In genomic region chr8:85299434-85300077, GRCm38 (mm10) we compare ENCODE assay signal across 8 mouse cellular contexts. TPM values are rescaled to one million over a fixed set of nuclear protein-coding genes. Genes with fewer than 3 reads are reported as not detected.
DNase-seq lines count a peak whose midpoint lies in the region; ATAC-seq lines count a peak whose summit lies in the region.

Gene Orc6 (plus strand): TSS chr8:85299632.
Gene Vps35 (minus strand): TSS chr8:85299802.

- H3K4me2 ChIP-seq in hindbrain, embryonic 12.5 days (replicated peaks) = peak within 1 kb of the TSS; percentile 84

- peak within 1 kb of the TSS; percentile 82 for H3K9ac ChIP-seq in hindbrain, embryonic 12.5 days

- H3K27me3 ChIP-seq in hindbrain, embryonic 12.5 days = no peaks in the 10 kb centered on the region

- peak; percentile 99 for DNase-seq in NIH3T3 (ENCODE audit: low read depth)
- peak; percentile 99 for DNase-seq in cerebellum, postnatal 10 days
- peak; percentile 94 to 95 for DNase-seq in frontal cortex, postnatal 10 days (ENCODE audit: low spot score in 2 of 2)
- peak; percentile 97 for DNase-seq in layer of hippocampus, postnatal 14 days (ENCODE audit: low spot score in 2 of 2)
- peak; percentile 98 for DNase-seq in lung, postnatal 14 days
- peak; percentile 87 for DNase-seq in retina, adult 2 months (ENCODE audit: low read depth, low spot score)
- DNase-seq in thymus, postnatal 36 days = peak; percentile 96

- no peaks in the 10 kb centered on the region for H3K9me3 ChIP-seq in hindbrain, embryonic 12.5 days (replicated peaks)

- ATAC-seq in hindbrain, embryonic 12.5 days (ENCODE audit: low FRiP score) = peak; percentile 98

- H3K4me3 ChIP-seq in hindbrain, embryonic 12.5 days = peak within 1 kb of the TSS; percentile 75

- H3K36me3 ChIP-seq in hindbrain, embryonic 12.5 days = peaks cover 14% of the 10 kb centered on the region

- H3K27ac ChIP-seq in hindbrain, embryonic 12.5 days = peak within 1 kb of the TSS; percentile 96

- under 1% methylated on average over 63 of the region's 63 CpGs for WGBS in hindbrain, embryonic 12.5 days

- H3K4me1 ChIP-seq in hindbrain, embryonic 12.5 days = peaks cover 29% of the 10 kb centered on the region

RNA-seq across cellular contexts. Expression of gene Orc6, which starts in this region (rescaled TPM):
- polyA plus RNA-seq in hindbrain, embryonic 12.5 days (2016; fragmentation: Nextera tagmentation; extraction: Ambion mirVana) = 82.1 and 86.0 TPM in 2 replicates
- total RNA-seq in layer of hippocampus, postnatal 14 days (2021) = 10 to 100 TPM; 35.0 to 35.3 TPM

RNA-seq across cellular contexts. Expression of gene Vps35, which starts in this region (rescaled TPM):
- 168 and 179 TPM in 2 replicates for polyA plus RNA-seq in hindbrain, embryonic 12.5 days (2016; fragmentation: Nextera tagmentation; extraction: Ambion mirVana)
- total RNA-seq in layer of hippocampus, postnatal 14 days (2021) = 100 to 1,000 TPM; 135 to 142 TPM

Comparison
In these comparisons a context has a peak if more than half of its experiments do, and no peak if none do; other contexts are left out.
1. Peak in every context shown above with its lines: DNase-seq, ATAC-seq, H3K4me3 ChIP-seq and H3K27ac ChIP-seq.